Mouse (Mus musculus) lung, adult 2 months (tissue): ENCODE results near the gene Sucnr1.

ENCODE experiments used
- CTCF ChIP-seq: fragments of 200-500 bp; IDR thresholded peaks from 2 replicates; pipeline ENCODE4 v1.5.1; 2011; ENCODE audit warnings: mild to moderate bottlenecking, low read length, control low read depth; ENCODE audit not compliant: insufficient read depth
- POLR2A ChIP-seq: fragments of 200-500 bp; IDR thresholded peaks from 2 replicates; pipeline ENCODE4 v1.6.1; 2011; ENCODE audit warnings: low read depth, mild to moderate bottlenecking, control low read depth, low read length, borderline replicate concordance; ENCODE audit errors: extremely low read depth

DNA sequence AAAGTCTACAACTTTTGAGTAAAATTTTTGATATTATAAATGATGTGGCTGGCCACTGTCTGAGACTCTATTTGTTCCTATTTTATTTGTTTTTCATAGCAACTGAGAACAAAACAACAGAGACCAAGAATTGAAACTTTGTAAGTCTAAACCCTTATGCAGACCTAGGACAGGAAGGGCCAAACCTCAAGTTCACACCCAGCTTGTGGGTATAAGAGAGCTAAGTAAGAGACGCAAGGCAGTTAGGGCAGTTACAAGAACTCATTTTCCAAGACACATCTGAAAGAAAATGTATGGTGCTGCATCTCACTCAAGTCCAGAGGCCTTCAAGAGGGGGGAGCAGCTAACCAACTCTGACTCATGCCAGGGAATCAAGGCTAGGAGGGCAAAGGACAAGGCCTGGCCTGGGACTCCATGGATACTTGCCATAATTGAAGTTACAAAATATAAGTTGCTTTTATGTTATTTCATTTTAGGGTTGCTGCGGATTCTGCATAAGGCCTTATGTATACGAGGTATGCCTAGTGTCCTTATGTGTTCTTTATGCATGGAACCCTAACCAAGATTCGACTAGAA lies 29.6 kb downstream of the Sucnr1 start:
- TF ChIP-seq POLR2A (no peak), CTCF (no peak)
